Mouse (Mus musculus) MEL (cell line): ENCODE measurements around the gene Ppan. TPM values are rescaled to one million over a fixed set of nuclear protein-coding genes. Genes with fewer than 3 reads are reported as not detected.

Experiments used
- DNase-seq: peaks from one replicate; pipeline ENCODE4 v3.0.0; 2011; ENCODE audit warnings: low read depth, low spot score
- H3K27ac ChIP-seq: 2 replicates; pipeline ENCODE4 v1.5.1; 2012; ENCODE audit warnings: low read depth, mild to moderate bottlenecking, control low read depth, low read length, moderate library complexity; ENCODE audit not compliant: control insufficient read depth
- H3K27me3 ChIP-seq, 2 experiments: fragments of 150-350 bp in 1 of 2; sonication (generic) in 1 of 2; 2 replicates each; pipeline ENCODE4 v1.6.1; 2012; ENCODE audit warnings: low read length in 2 of 2, mild to moderate bottlenecking in 2 of 2, improper control_type of control experiment in 1 of 2, moderate library complexity in 1 of 2; ENCODE audit not compliant: insufficient read depth in 2 of 2, control insufficient read depth in 1 of 2
- H3K36me3 ChIP-seq, 2 experiments: 2 replicates each; pipeline ENCODE4 v1.6.1; 2012 to 2014; ENCODE audit warnings: low read length in 2 of 2, improper control_type of control experiment in 1 of 2, inconsistent platforms in 1 of 2, mild to moderate bottlenecking in 1 of 2; ENCODE audit not compliant: insufficient read depth in 2 of 2, control insufficient read depth in 1 of 2
- H3K4me1 ChIP-seq, 2 experiments: fragments of 150-350 bp in 1 of 2; sonication (generic) in 1 of 2; 2 replicates each; pipeline ENCODE4 v1.6.1; 2012; ENCODE audit warnings: low read length in 2 of 2, improper control_type of control experiment in 1 of 2, mild to moderate bottlenecking in 1 of 2; ENCODE audit not compliant: insufficient read depth in 2 of 2, control insufficient read depth in 1 of 2
- H3K4me3 ChIP-seq, 2 experiments: fragments of 150-350 bp in 1 of 2; sonication (generic) in 1 of 2; 2 replicates each; pipeline ENCODE4 v1.5.1; 2012; ENCODE audit warnings: low read depth in 2 of 2, low read length in 2 of 2, mild to moderate bottlenecking in 2 of 2, moderate library complexity in 2 of 2, control low read depth in 1 of 2, improper control_type of control experiment in 1 of 2; ENCODE audit not compliant: control insufficient read depth in 1 of 2, insufficient read depth in 1 of 2
- H3K79me2 ChIP-seq: 2 replicates; pipeline ENCODE4 v1.6.1; 2012; ENCODE audit warnings: mild to moderate bottlenecking, low read length, moderate library complexity; ENCODE audit not compliant: control insufficient read depth, poor library complexity, insufficient read depth
- H3K9ac ChIP-seq: 2 replicates; pipeline ENCODE4 v1.6.1; 2012; ENCODE audit warnings: low read depth, mild to moderate bottlenecking, control low read depth, low read length, moderate library complexity; ENCODE audit not compliant: control insufficient read depth, poor library complexity, severe bottlenecking
- H3K9me3 ChIP-seq: fragments of 150-350 bp; sonication (generic); replicated peaks from 2 replicates; pipeline ENCODE4 v1.6.1; 2012; ENCODE audit warnings: mild to moderate bottlenecking, low read length, improper control_type of control experiment, moderate library complexity; ENCODE audit not compliant: insufficient read depth
- CHD1 ChIP-seq: IDR thresholded peaks from 2 replicates; pipeline ENCODE4 v1.6.1; 2012; ENCODE audit warnings: low read depth, mild to moderate bottlenecking, inconsistent platforms, low read length, improper control_type of control experiment
- CTCF ChIP-seq, 3 experiments: IDR thresholded peaks in 2 of 3; conservative IDR thresholded peaks in 1 of 3; 2 replicates each; pipeline ENCODE4 v1.5.1; 2011 to 2012; ENCODE audit warnings: low read length in 3 of 3, low read depth in 2 of 3, mild to moderate bottlenecking in 2 of 3, improper control_type of control experiment in 1 of 3, inconsistent platforms in 1 of 3, mixed read lengths in 1 of 3, moderate library complexity in 1 of 3; ENCODE audit not compliant: control insufficient read depth in 1 of 3, insufficient read depth in 1 of 3, poor library complexity in 1 of 3, severe bottlenecking in 1 of 3
- E2F4 ChIP-seq: IDR thresholded peaks from 2 replicates; pipeline ENCODE4 v1.6.1; 2011; ENCODE audit warnings: low read depth, low read length, improper control_type of control experiment, borderline replicate concordance
- ELF1 ChIP-seq: IDR thresholded peaks from 2 replicates; pipeline ENCODE4 v1.6.1; 2014; ENCODE audit warnings: low read depth, mild to moderate bottlenecking, inconsistent platforms, low read length, improper control_type of control experiment, moderate library complexity
- EP300 ChIP-seq, 2 experiments: IDR thresholded peaks; 2 replicates each; pipeline ENCODE4 v1.6.1; 2011; ENCODE audit warnings: improper control_type of control experiment in 2 of 2, low read length in 2 of 2, low read depth in 1 of 2, mild to moderate bottlenecking in 1 of 2
- ETS1 ChIP-seq: IDR thresholded peaks from 2 replicates; pipeline ENCODE4 v1.6.1; 2012; ENCODE audit warnings: low read depth, mild to moderate bottlenecking, inconsistent platforms, low read length, improper control_type of control experiment, moderate library complexity
- GATA1 ChIP-seq: IDR thresholded peaks from 2 replicates; pipeline ENCODE4 v1.6.1; 2011; ENCODE audit warnings: low read depth, low read length, improper control_type of control experiment
- KAT2A ChIP-seq: conservative IDR thresholded peaks from 2 replicates; pipeline ENCODE4 v1.6.1; 2012; ENCODE audit warnings: low read depth, low read length, improper control_type of control experiment, inconsistent platforms
- MAZ ChIP-seq: IDR thresholded peaks from 2 replicates; pipeline ENCODE4 v1.6.1; 2012; ENCODE audit warnings: low read depth, mild to moderate bottlenecking, inconsistent platforms, low read length, improper control_type of control experiment
- MXI1 ChIP-seq: IDR thresholded peaks from 2 replicates; pipeline ENCODE4 v1.6.1; 2011; ENCODE audit warnings: mild to moderate bottlenecking, low read depth, low read length, improper control_type of control experiment
- MYC ChIP-seq: IDR thresholded peaks from 2 replicates; pipeline ENCODE4 v1.6.1; 2011; ENCODE audit warnings: low read depth, mild to moderate bottlenecking, low read length, improper control_type of control experiment, moderate library complexity
- POLR2A ChIP-seq, 2 experiments: IDR thresholded peaks; 2 replicates each; pipeline ENCODE4 v1.6.1; 2011 to 2012; ENCODE audit warnings: low read length in 2 of 2, mild to moderate bottlenecking in 2 of 2, control low read depth in 1 of 2, improper control_type of control experiment in 1 of 2, low read depth in 1 of 2, moderate library complexity in 1 of 2; ENCODE audit not compliant: control insufficient read depth in 1 of 2, insufficient read depth in 1 of 2, poor library complexity in 1 of 2
- POLR2AphosphoS2 ChIP-seq: IDR thresholded peaks from 2 replicates; pipeline ENCODE4 v1.6.1; 2011; ENCODE audit warnings: low read length, improper control_type of control experiment
- RAD21 ChIP-seq: IDR thresholded peaks from 2 replicates; pipeline ENCODE4 v1.6.1; 2011; ENCODE audit warnings: mild to moderate bottlenecking, low read depth, low read length, improper control_type of control experiment
- SMC3 ChIP-seq: IDR thresholded peaks from 2 replicates; pipeline ENCODE4 v1.6.1; 2011; ENCODE audit warnings: low read depth, low read length, improper control_type of control experiment
- TAL1 ChIP-seq: IDR thresholded peaks from 2 replicates; pipeline ENCODE4 v1.6.1; 2012; ENCODE audit warnings: mild to moderate bottlenecking, inconsistent platforms, low read length, moderate library complexity, mixed read lengths
- TBP ChIP-seq: IDR thresholded peaks from 2 replicates; pipeline ENCODE4 v1.8.0; 2011; ENCODE audit warnings: low read depth, low read length, improper control_type of control experiment
- USF1 ChIP-seq: IDR thresholded peaks from 2 replicates; pipeline ENCODE4 v1.6.1; 2014; ENCODE audit warnings: low read depth, mild to moderate bottlenecking, inconsistent platforms, low read length, improper control_type of control experiment, moderate library complexity
- ZNF384 ChIP-seq: IDR thresholded peaks from 2 replicates; pipeline ENCODE4 v1.6.1; 2012; ENCODE audit warnings: low read depth, mild to moderate bottlenecking, inconsistent platforms, low read length, improper control_type of control experiment
- polyA plus RNA-seq, 2 experiments: library from polyadenylated mRNA; stranded (reverse) in 1 of 2; unstranded in 1 of 2; fragments of >175 nt in 1 of 2; fragments of >200 nt in 1 of 2; gene quantifications; 2 replicates each; pipeline versions ENCODE4 v1.2.1 to v1.2.4; 2012; ENCODE audit warnings: low replicate concordance in 2 of 2, low read depth in 1 of 2; ENCODE audit not compliant: insufficient read length in 2 of 2, insufficient read depth in 1 of 2, missing spikeins in 1 of 2
- total RNA-seq: library from RNA; depleted of rRNA; stranded (reverse); fragments of 300-350 nt; gene quantifications from 2 replicates; pipeline ENCODE4 v1.2.3, GENCODE M21; 2012

Ppan gene
- total and polyA plus RNA-seq, 3 experiments = 251 to 953 (median 763) TPM

DNA sequence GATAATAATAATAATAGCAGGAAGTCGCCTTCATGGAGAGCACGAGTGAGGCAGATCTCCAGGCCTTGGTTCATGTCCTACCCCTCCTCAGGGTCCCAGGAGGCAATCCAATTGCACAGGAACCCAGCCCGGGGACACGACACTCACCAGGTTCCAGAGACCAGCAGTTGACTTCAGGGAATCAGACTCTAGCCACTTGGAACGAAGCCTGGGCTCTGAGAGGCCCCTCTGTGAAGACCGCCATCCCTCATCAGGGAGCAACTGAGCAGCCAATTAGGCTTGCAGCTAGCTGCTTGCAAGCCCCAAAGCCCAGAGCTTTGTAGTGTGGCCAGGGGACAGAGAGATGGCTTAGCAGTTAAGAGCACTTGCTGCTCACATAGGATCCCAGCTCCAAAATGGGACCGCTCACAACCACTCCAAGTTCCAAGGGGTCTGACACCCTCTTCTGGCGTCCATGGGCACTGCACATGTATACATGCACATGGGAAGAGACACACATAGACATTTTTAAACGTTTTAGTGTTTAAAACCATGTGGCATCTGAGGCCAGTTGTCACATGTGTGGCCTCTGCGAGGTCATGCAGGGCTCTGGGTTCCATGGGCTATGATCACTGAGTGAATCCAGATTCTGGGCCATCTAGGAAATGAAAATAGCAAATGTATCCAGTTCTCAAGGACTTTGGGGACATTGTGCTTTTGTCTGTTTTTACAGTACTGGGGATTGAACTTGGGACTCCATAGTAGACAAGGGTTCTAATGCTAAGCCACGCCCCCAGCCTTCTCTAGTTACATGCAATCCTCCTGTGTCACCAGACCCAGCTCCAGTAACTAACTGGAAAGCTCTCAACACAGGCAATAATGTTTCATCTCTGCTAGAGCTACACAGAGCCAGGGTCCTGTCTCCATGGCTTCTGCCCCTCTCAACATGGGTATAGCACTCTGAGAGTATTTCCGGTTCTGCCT is 17.5 kb upstream of the Ppan start:
- Histone ChIP-seq H3K27ac (no peak overlapping the region), H3K79me2 (peaks cover 15% of the 10 kb centered on the region), H3K9ac (no peak overlapping the region), H3K36me3 (peaks cover 23 to 29% of the 10 kb centered on the region in 2 experiments), H3K4me1 (peaks cover 14 to 37% of the 10 kb centered on the region in 2 experiments), H3K27me3 (peaks cover 0 to 2% of the 10 kb centered on the region in 2 experiments; a peak in 1 of 4 replicates), H3K9me3 (no peaks in the 10 kb centered on the region), H3K4me3 (no peak overlapping the region)
- peak; percentile 82 for DNase-seq
- TF ChIP-seq ELF1 = no peak
- TF ChIP-seq CTCF (IDR thresholded peaks at IDR 0.05 in 2 of 3, conservative IDR thresholded peaks at IDR 0.05 in 1 of 3; ENCODE audit: control insufficient read depth in 1 of 3, insufficient read depth in 1 of 3, low read depth in 2 of 3, low read length in 3 of 3, poor library complexity in 1 of 3, severe bottlenecking in 1 of 3) = peak in 1 of 3 experiments; percentile 77; a peak in 2 of 6 replicates

- no peaks in the 10 kb centered on the region for H3K9me3 ChIP-seq
- H3K4me1 ChIP-seq = peaks cover 22 to 55% of the 10 kb centered on the region in 2 experiments
- peaks cover 29 to 40% of the 10 kb centered on the region in 2 experiments for H3K36me3 ChIP-seq
- H3K4me3 ChIP-seq = no peak overlapping the region
- no peak for DNase-seq
- H3K79me2 ChIP-seq = peaks cover 23% of the 10 kb centered on the region
- TF ChIP-seq ZNF384 = no peak
- TF ChIP-seq USF1 = no peak
- no peak for TF ChIP-seq TAL1
- no peak for TF ChIP-seq SMC3
- no peak for TF ChIP-seq KAT2A
- TF ChIP-seq RAD21 = no peak
- TF ChIP-seq TBP = no peak
- no peak for TF ChIP-seq MYC
- no peak for TF ChIP-seq MAZ
- H3K27me3 ChIP-seq = no peaks in the 10 kb centered on the region
- no peak overlapping the region for H3K9ac ChIP-seq
- no peak overlapping the region for H3K27ac ChIP-seq
Measured at GRCm38 (mm10) chr9:20872991-20873390, 15.0 kb upstream of the Ppan start.

DNA sequence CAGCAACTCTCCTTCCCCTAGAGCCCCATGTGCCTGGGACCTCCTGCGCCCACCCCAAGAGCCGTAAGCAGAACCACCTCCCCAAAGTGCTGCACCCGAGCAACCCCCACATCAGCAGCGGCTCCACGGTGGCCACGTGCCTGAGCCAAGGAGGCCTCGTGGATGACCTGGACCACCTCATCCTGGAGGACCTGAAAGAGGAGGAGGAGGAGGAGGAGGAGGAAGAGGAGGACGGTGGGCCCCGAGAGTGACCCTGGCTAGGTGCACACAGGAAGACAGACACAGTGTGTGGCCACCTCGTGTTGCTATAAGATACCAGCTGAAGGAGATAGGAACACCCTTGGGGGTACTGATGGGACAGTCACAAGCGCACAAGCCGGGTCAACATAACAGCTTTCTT is 14.5 kb upstream of the Ppan start:
- Histone ChIP-seq H3K9me3 (no peaks in the 10 kb centered on the region), H3K36me3 (peaks cover 29 to 40% of the 10 kb centered on the region in 2 experiments), H3K79me2 (peaks cover 23% of the 10 kb centered on the region), H3K27ac (no peak overlapping the region), H3K9ac (no peak overlapping the region), H3K27me3 (no peaks in the 10 kb centered on the region), H3K4me1 (peaks cover 22 to 55% of the 10 kb centered on the region in 2 experiments), H3K4me3 (no peak overlapping the region)
- DNase-seq = no peak
- no peak for TF ChIP-seq GATA1
- TF ChIP-seq POLR2A (IDR thresholded peaks at IDR 0.05; ENCODE audit: control insufficient read depth in 1 of 2, insufficient read depth in 1 of 2, low read depth in 1 of 2, low read length in 2 of 2, poor library complexity in 1 of 2) = peak in 1 of 2 experiments; percentile 26; a peak in 1 of 4 replicates
- no peak for TF ChIP-seq E2F4
- no peak for TF ChIP-seq ETS1
- no peak for TF ChIP-seq MXI1
- TF ChIP-seq POLR2AphosphoS2 = no peak
- no peak for TF ChIP-seq EP300 (IDR thresholded peaks at IDR 0.05; ENCODE audit: low read depth in 1 of 2, low read length in 2 of 2)
- no peak for TF ChIP-seq CHD1
